Mouse (Mus musculus) CH12.LX (cell line): ENCODE results near the gene Naa38. TPM values are rescaled to one million over a fixed set of nuclear protein-coding genes. Genes with fewer than 3 reads are reported as not detected.

Source experiments
- DNase-seq: peaks from one replicate; pipeline ENCODE4 v3.0.0-alpha.2; 2013; ENCODE audit errors: extremely low read depth
- H3K27ac ChIP-seq: 2 replicates; pipeline ENCODE4 v1.5.1; 2012; ENCODE audit warnings: low read depth, mild to moderate bottlenecking, control low read depth, moderate library complexity; ENCODE audit not compliant: insufficient read depth
- H3K27me3 ChIP-seq: replicated peaks from 2 replicates; pipeline ENCODE3; 2012; ENCODE audit warnings: inconsistent platforms
- H3K36me3 ChIP-seq, 2 experiments: replicated peaks in 1 of 2; 2 replicates each; pipeline versions ENCODE3 to v1.6.1; 2012; ENCODE audit warnings: inconsistent platforms in 1 of 2, low read length in 1 of 2, mild to moderate bottlenecking in 1 of 2, mixed read lengths in 1 of 2, moderate library complexity in 1 of 2; ENCODE audit not compliant: control insufficient read depth in 1 of 2, insufficient read depth in 1 of 2
- H3K4me1 ChIP-seq, 2 experiments: 2 replicates each; pipeline ENCODE4 v1.6.1; 2012; ENCODE audit warnings: inconsistent platforms in 1 of 2, moderate library complexity in 1 of 2; ENCODE audit not compliant: insufficient read depth in 2 of 2, control insufficient read depth in 1 of 2
- H3K4me2 ChIP-seq: 2 replicates; pipeline ENCODE4 v1.6.1; 2012; ENCODE audit warnings: low read depth, mild to moderate bottlenecking, control low read depth; ENCODE audit not compliant: poor library complexity, insufficient read depth, severe bottlenecking
- H3K4me3 ChIP-seq, 3 experiments: fragments of 150-350 bp in 1 of 3; sonication (generic) in 1 of 3; replicated peaks in 1 of 3; 2 replicates each; pipeline versions ENCODE3 to v1.5.1; 2011 to 2012; ENCODE audit warnings: low read depth in 2 of 3, low read length in 2 of 3, mild to moderate bottlenecking in 2 of 3, moderate library complexity in 2 of 3, control low read depth in 1 of 3, improper control_type of control experiment in 1 of 3, inconsistent platforms in 1 of 3, mixed read lengths in 1 of 3; ENCODE audit not compliant: poor library complexity in 1 of 3
- H3K79me2 ChIP-seq: replicated peaks from 2 replicates; pipeline ENCODE4 v1.6.1; 2012; ENCODE audit warnings: mild to moderate bottlenecking, moderate library complexity; ENCODE audit not compliant: control insufficient read depth, poor library complexity, insufficient read depth, severe bottlenecking; ENCODE audit errors: extremely low read depth
- H3K9ac ChIP-seq: 2 replicates; pipeline ENCODE4 v1.6.1; 2012; ENCODE audit warnings: low read depth, mild to moderate bottlenecking, control low read depth, moderate library complexity; ENCODE audit not compliant: insufficient read depth
- H3K9me3 ChIP-seq: replicated peaks from 2 replicates; pipeline ENCODE3; 2012; ENCODE audit warnings: low read length, inconsistent platforms, mixed read lengths
- CHD2 ChIP-seq: IDR thresholded peaks from 2 replicates; pipeline ENCODE4 v1.6.1; 2011; ENCODE audit warnings: low read length, improper control_type of control experiment
- CTCF ChIP-seq, 2 experiments: IDR thresholded peaks in 1 of 2; conservative IDR thresholded peaks in 1 of 2; 2 replicates each; pipeline ENCODE4 v1.5.1; 2011 to 2012; ENCODE audit warnings: low read depth in 2 of 2, low read length in 2 of 2, improper control_type of control experiment in 1 of 2, inconsistent platforms in 1 of 2, mild to moderate bottlenecking in 1 of 2, moderate library complexity in 1 of 2
- GABPA ChIP-seq: IDR thresholded peaks from 2 replicates; pipeline ENCODE4 v1.6.1; 2012; ENCODE audit warnings: low read depth, low read length, improper control_type of control experiment, inconsistent platforms; ENCODE audit not compliant: insufficient replicate concordance
- IRF4 ChIP-seq: IDR thresholded peaks from 2 replicates; pipeline ENCODE4 v1.6.1; 2014; ENCODE audit warnings: low read depth, mild to moderate bottlenecking, inconsistent platforms, low read length, improper control_type of control experiment
- JUN ChIP-seq: IDR thresholded peaks from 2 replicates; pipeline ENCODE4 v1.6.1; 2011; ENCODE audit warnings: low read depth, mild to moderate bottlenecking, low read length, improper control_type of control experiment, moderate library complexity; ENCODE audit not compliant: insufficient read depth
- MAFK ChIP-seq: IDR thresholded peaks from 2 replicates; pipeline ENCODE4 v1.6.1; 2011; ENCODE audit warnings: low read length, improper control_type of control experiment; ENCODE audit not compliant: insufficient replicate concordance
- MAX ChIP-seq: IDR thresholded peaks from 2 replicates; pipeline ENCODE4 v1.6.1; 2011; ENCODE audit warnings: low read length, improper control_type of control experiment
- MAZ ChIP-seq: IDR thresholded peaks from 2 replicates; pipeline ENCODE4 v1.6.1; 2012; ENCODE audit warnings: low read depth, mild to moderate bottlenecking, inconsistent platforms, low read length, improper control_type of control experiment, moderate library complexity
- MXI1 ChIP-seq: IDR thresholded peaks from 2 replicates; pipeline ENCODE4 v1.6.1; 2011; ENCODE audit warnings: mild to moderate bottlenecking, low read depth, low read length, improper control_type of control experiment
- MYC ChIP-seq: IDR thresholded peaks from 2 replicates; pipeline ENCODE4 v1.6.1; 2011; ENCODE audit warnings: low read depth, mild to moderate bottlenecking, improper control_type of control experiment, low read length
- NRF1 ChIP-seq: IDR thresholded peaks from 2 replicates; pipeline ENCODE4 v1.6.1; 2014; ENCODE audit warnings: low read depth, mild to moderate bottlenecking, inconsistent platforms, low read length, improper control_type of control experiment, moderate library complexity
- PAX5 ChIP-seq: IDR thresholded peaks from 2 replicates; pipeline ENCODE4 v1.6.1; 2012; ENCODE audit warnings: low read length, inconsistent platforms, mixed read lengths
- POLR2A ChIP-seq: IDR thresholded peaks from 2 replicates; pipeline ENCODE4 v1.6.1; 2011; ENCODE audit warnings: low read depth, mild to moderate bottlenecking, improper control_type of control experiment, low read length
- POLR2AphosphoS2 ChIP-seq: IDR thresholded peaks from 2 replicates; pipeline ENCODE4 v1.6.1; 2011; ENCODE audit warnings: low read depth, low read length, improper control_type of control experiment
- RAD21 ChIP-seq: IDR thresholded peaks from 2 replicates; pipeline ENCODE4 v1.6.1; 2011; ENCODE audit warnings: low read depth, mild to moderate bottlenecking, low read length, improper control_type of control experiment, moderate library complexity
- SIN3A ChIP-seq: IDR thresholded peaks from 2 replicates; pipeline ENCODE4 v1.6.1; 2012; ENCODE audit warnings: low read length, improper control_type of control experiment, inconsistent platforms
- TCF12 ChIP-seq: IDR thresholded peaks from 2 replicates; pipeline ENCODE4 v1.6.1; 2014; ENCODE audit warnings: low read depth, mild to moderate bottlenecking, inconsistent platforms, low read length, improper control_type of control experiment
- USF1 ChIP-seq: IDR thresholded peaks from 2 replicates; pipeline ENCODE4 v1.6.1; 2014; ENCODE audit warnings: low read depth, mild to moderate bottlenecking, inconsistent platforms, low read length, improper control_type of control experiment
- USF2 ChIP-seq: conservative IDR thresholded peaks from 2 replicates; pipeline ENCODE4 v1.6.1; 2011; ENCODE audit warnings: low read depth, low read length, improper control_type of control experiment
- ZKSCAN1 ChIP-seq: IDR thresholded peaks from 2 replicates; pipeline ENCODE4 v1.6.1; 2012; ENCODE audit warnings: low read depth, inconsistent platforms, low read length, improper control_type of control experiment, borderline replicate concordance
- ZMIZ1 ChIP-seq: IDR thresholded peaks from 2 replicates; pipeline ENCODE4 v1.6.1; 2012; ENCODE audit warnings: low read depth, mild to moderate bottlenecking, inconsistent platforms, low read length, improper control_type of control experiment
- dilution Hi-C: fragments of 300-500 bp; cut with MboI; formaldehyde crosslinking; loops from 2 replicates; pipeline ENCODE4 v1.14.3; 2020; ENCODE audit warnings: low sequenced_read_pairs; ENCODE audit not compliant: extremely low pct_unique_long_range_greater_than_20kb, extremely low pct_ligation_motif_present
- in situ Hi-C: fragments of 300-500 bp; cut with MboI; formaldehyde crosslinking; loops from 3 replicates; pipeline ENCODE4 v1.14.3; 2019; ENCODE audit warnings: low sequenced_read_pairs, low pct_ligation_motif_present, low pct_unique_long_range_greater_than_20kb, mixed read lengths
- polyA plus RNA-seq: library from polyadenylated mRNA; unstranded; fragments of >175 nt; gene quantifications from 2 replicates; pipeline ENCODE4 v1.2.1, GENCODE M21; 2012; ENCODE audit warnings: low read depth; ENCODE audit not compliant: insufficient read length
- total RNA-seq, 2 experiments: library from RNA; depleted of rRNA; stranded (reverse); fragments of 300-350 nt in 1 of 2; fragments of >200 nt in 1 of 2; gene quantifications; 2 replicates each; pipeline ENCODE4 v1.2.3; 2012 to 2014

The Naa38 gene
- total and polyA plus RNA-seq, 3 experiments: 153 to 201 (median 193) TPM

DNA sequence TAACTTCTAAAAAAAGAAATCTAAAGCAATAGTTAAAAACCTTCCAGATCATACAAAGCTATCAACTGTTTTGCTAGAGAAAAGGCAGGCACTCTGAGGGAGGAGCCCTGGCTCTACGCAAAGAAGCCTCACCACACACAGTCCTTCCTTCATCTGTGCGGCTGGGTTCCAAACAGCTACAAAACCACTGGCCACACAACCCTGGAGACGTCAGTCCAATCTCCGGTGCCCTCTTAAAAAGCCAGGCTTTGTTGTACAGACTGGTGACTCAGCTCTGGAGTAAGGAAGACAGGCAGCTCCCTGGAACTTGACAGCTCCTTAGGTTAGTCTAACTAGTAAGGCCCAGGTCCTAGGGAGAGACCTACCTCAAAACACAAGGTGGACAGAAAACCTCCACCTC is 19.6 kb upstream of the Naa38 start:
- H3K27me3 ChIP-seq: no peaks in the 10 kb centered on the region
- no peak for DNase-seq
- no peak overlapping the region for H3K4me3 ChIP-seq
- H3K79me2 ChIP-seq: no peaks in the 10 kb centered on the region
- peaks cover 8 to 25% of the 10 kb centered on the region in 2 experiments for H3K4me1 ChIP-seq
- H3K27ac ChIP-seq: no peak overlapping the region
- in situ Hi-C loops (no loop called here), dilution Hi-C loops (no loop called here)
- H3K9ac ChIP-seq: no peak overlapping the region
- H3K36me3 ChIP-seq: peaks cover 7 to 53% of the 10 kb centered on the region in 2 experiments
- TF ChIP-seq RAD21 (no peak), TCF12 (no peak), ZMIZ1 (no peak), POLR2AphosphoS2 (no peak), MAZ (no peak), MAFK (no peak), SIN3A (no peak)
- no peaks in the 10 kb centered on the region for H3K9me3 ChIP-seq
- H3K4me2 ChIP-seq: no peak overlapping the region

- in situ Hi-C loops (no loop called here), dilution Hi-C loops (no loop called here)
- H3K4me3 ChIP-seq: no peak overlapping the region
- no peak overlapping the region for H3K27ac ChIP-seq
- no peak for TF ChIP-seq MAZ
- no peak for TF ChIP-seq IRF4
- TF ChIP-seq ZMIZ1: no peak
- no peak for TF ChIP-seq MAX
- TF ChIP-seq PAX5: no peak
- TF ChIP-seq MYC: no peak
- TF ChIP-seq ZKSCAN1: no peak
- TF ChIP-seq CHD2: no peak
- TF ChIP-seq USF2: no peak
- TF ChIP-seq NRF1: no peak
- no peak for TF ChIP-seq GABPA
- no peak for TF ChIP-seq CTCF (conservative IDR thresholded peaks at IDR 0.05 in 1 of 2, IDR thresholded peaks at IDR 0.05 in 1 of 2; ENCODE audit: low read depth in 2 of 2, low read length in 2 of 2)
- TF ChIP-seq POLR2A: no peak
- no peak for TF ChIP-seq MAFK
- no peak for TF ChIP-seq TCF12
- TF ChIP-seq USF1: no peak
- no peak for TF ChIP-seq JUN
- TF ChIP-seq MXI1: no peak
- no peaks in the 10 kb centered on the region for H3K9me3 ChIP-seq
- no peaks in the 10 kb centered on the region for H3K27me3 ChIP-seq
- no peak overlapping the region for H3K9ac ChIP-seq
- no peak for DNase-seq
- peaks cover 6 to 14% of the 10 kb centered on the region in 2 experiments; a peak in 3 of 4 replicates for H3K4me1 ChIP-seq
- H3K36me3 ChIP-seq: peaks cover 7 to 48% of the 10 kb centered on the region in 2 experiments
- no peaks in the 10 kb centered on the region for H3K79me2 ChIP-seq
- no peak overlapping the region for H3K4me2 ChIP-seq
Observed at GRCm38 (mm10) chr11:69377766-69378165, 17.5 kb upstream of the Naa38 start.
